Mouse (Mus musculus): ENCODE results near the gene Gm21988.
A peak's percentile ranks its signal among the peaks of the same experiment; 100 is the strongest.

- TF ChIP-seq POLR2A (IDR thresholded peaks at IDR 0.05; ENCODE audit: low read depth, low read length) (no peak), CTCF (IDR thresholded peaks at IDR 0.05; ENCODE audit: extremely low read depth, insufficient read length, insufficient replicate concordance, low read depth, low read length) (peak; percentile 97)
These were observed 37.9 kb downstream of the Gm21988 start for GRCm38 (mm10) chr11:70201691-70202090.

All from small intestine, adult 2 months (tissue).